Mouse (Mus musculus): ENCODE data around the gene Aif1.

- TF ChIP-seq CTCF (IDR thresholded peaks at IDR 0.05; ENCODE audit: borderline replicate concordance, insufficient read depth, low read depth, low read length), result no peak
- TF ChIP-seq POLR2A (IDR thresholded peaks at IDR 0.05; ENCODE audit: borderline replicate concordance, insufficient read depth, low read length), result no peak
Observed at GRCm38 (mm10) chr17:35225456-35225855, 49.6 kb upstream of the Aif1 start.

All from cerebellum, adult 2 months (tissue).